Mouse (Mus musculus) forebrain, embryonic 14.5 days (tissue): ENCODE results near the gene S1pr4. TPM values are rescaled to one million over a fixed set of nuclear protein-coding genes. Genes with fewer than 3 reads are reported as not detected.

Source experiments
- ATAC-seq: fragments of 200-750 bp; cut with Nextera tagmentation; 2 replicates; pipeline ENCODE4 v1.8.0; 2017; ENCODE audit warnings: mild to moderate bottlenecking, moderate library complexity
- DNase-seq: peaks from one replicate; pipeline ENCODE4 v3.0.0-alpha.2; 2015; ENCODE audit warnings: low spot score
- H3K27ac ChIP-seq: fragments of 300-500 bp; sonication (generic); 2 replicates; pipeline ENCODE4 v1.5.1; 2014; ENCODE audit warnings: low read depth, mild to moderate bottlenecking, control low read depth, low read length, moderate library complexity
- H3K27me3 ChIP-seq: fragments of 300-500 bp; sonication (generic); replicated peaks from 2 replicates; pipeline ENCODE4 v1.6.1; 2014; ENCODE audit warnings: low read length, control low read depth, mixed read lengths; ENCODE audit not compliant: control insufficient read depth, insufficient read depth
- H3K36me3 ChIP-seq: fragments of 300-500 bp; sonication (generic); 2 replicates; pipeline ENCODE4 v1.6.1; 2014; ENCODE audit warnings: low read length, control low read depth; ENCODE audit not compliant: control insufficient read depth, insufficient read depth
- H3K4me1 ChIP-seq: fragments of 300-500 bp; sonication (generic); 2 replicates; pipeline ENCODE4 v1.6.1; 2014; ENCODE audit warnings: antibody characterized with exemption, low read length, control low read depth; ENCODE audit not compliant: control insufficient read depth, insufficient read depth
- H3K4me2 ChIP-seq: fragments of 300-500 bp; sonication (generic); 2 replicates; pipeline ENCODE4 v1.6.1; 2014; ENCODE audit warnings: mild to moderate bottlenecking, control low read depth, low read length
- H3K4me3 ChIP-seq: fragments of 300-500 bp; sonication (generic); 2 replicates; pipeline ENCODE4 v1.5.1; 2014; ENCODE audit warnings: low read depth, low read length, control low read depth
- H3K9ac ChIP-seq: fragments of 300-500 bp; sonication (generic); 2 replicates; pipeline ENCODE4 v1.6.1; 2014; ENCODE audit warnings: mild to moderate bottlenecking, low read length, control low read depth, moderate library complexity
- H3K9me3 ChIP-seq: fragments of 300-500 bp; sonication (generic); replicated peaks from 2 replicates; pipeline ENCODE4 v1.6.1; 2016; ENCODE audit warnings: low read length, control low read depth, mixed read lengths; ENCODE audit not compliant: control insufficient read depth
- WGBS: fragments of 180-500 bp; shearing (Covaris S2); extraction: QIAGEN DNeasy Blood & Tissue Kit; methylation state at CpG from one replicate; pipeline ENCODE4 v1.1.7; 2014; 5-methylcytosine and 5-hydroxymethylcytosine counted together
- polyA plus RNA-seq: library from polyadenylated mRNA; unstranded; fragments of >200 nt; fragmentation: Nextera tagmentation; extraction: Ambion mirVana; gene quantifications from 2 replicates; pipeline ENCODE4 v1.2.1, GENCODE M21; 2014

The S1pr4 gene
- polyA plus RNA-seq, 1 experiment from 2014 or later: 0.53 TPM

- H3K4me1 ChIP-seq: no peaks in the 10 kb centered on the region
- 82% methylated on average over 6 of the region's 6 CpGs for WGBS
- DNase-seq: no peak
Observed at GRCm38 (mm10) chr10:81458267-81458666, 41.7 kb downstream of the S1pr4 start.

GRCm38 (mm10) chr10:81457624-81458023 is 42.3 kb downstream of the S1pr4 start:
- no peak overlapping the region for H3K27ac ChIP-seq
- no peak overlapping the region for H3K4me2 ChIP-seq
- WGBS: 88% methylated on average over 8 of the region's 8 CpGs
- no peak overlapping the region for H3K9ac ChIP-seq
- no peak overlapping the region for H3K4me3 ChIP-seq
- no peaks in the 10 kb centered on the region for H3K9me3 ChIP-seq
- peaks cover 55% of the 10 kb centered on the region for H3K27me3 ChIP-seq
- H3K4me1 ChIP-seq: no peaks in the 10 kb centered on the region
- DNase-seq (no peak), ATAC-seq (no peak)
- peaks cover 7% of the 10 kb centered on the region for H3K36me3 ChIP-seq

More at GRCm38 (mm10) chr10:81458267-81458666, 41.7 kb downstream of the S1pr4 start:
- no peak overlapping the region for H3K4me3 ChIP-seq
- H3K9ac ChIP-seq: no peak overlapping the region
- no peak overlapping the region for H3K4me2 ChIP-seq
- ATAC-seq: no peak
- no peaks in the 10 kb centered on the region for H3K9me3 ChIP-seq
- H3K27me3 ChIP-seq: peaks cover 55% of the 10 kb centered on the region
- H3K27ac ChIP-seq: no peak overlapping the region
- H3K36me3 ChIP-seq: peaks cover 7% of the 10 kb centered on the region

GRCm38 (mm10) chr10:81456983-81457563 is 42.9 kb downstream of the S1pr4 start:
- Histone ChIP-seq H3K4me3 (no peak overlapping the region), H3K9me3 (no peaks in the 10 kb centered on the region), H3K36me3 (peaks cover 4% of the 10 kb centered on the region), H3K4me2 (no peak overlapping the region), H3K27me3 (peaks cover 55% of the 10 kb centered on the region), H3K27ac (no peak overlapping the region), H3K4me1 (no peaks in the 10 kb centered on the region), H3K9ac (no peak overlapping the region)
- ATAC-seq (no peak), DNase-seq (no peak)
- 55% methylated on average over 12 of the region's 12 CpGs for WGBS

GRCm38 (mm10) chr10:81455181-81455895 is 44.6 kb downstream of the S1pr4 start, which contains the start of gene Nfic:
Gene Nfic, minus strand, starts transcription at chr10:81455635.
- WGBS: 64% methylated on average over 28 of the region's 28 CpGs
- no peak within 1 kb of the TSS for H3K4me3 ChIP-seq
- H3K9me3 ChIP-seq: no peaks in the 10 kb centered on the region
- H3K27ac ChIP-seq: no peak within 1 kb of the TSS
- no peak for ATAC-seq
- H3K4me1 ChIP-seq: no peaks in the 10 kb centered on the region
- H3K9ac ChIP-seq: no peak within 1 kb of the TSS
- peaks cover 59% of the 10 kb centered on the region for H3K27me3 ChIP-seq
- H3K36me3 ChIP-seq: no peaks in the 10 kb centered on the region
- no peak within 1 kb of the TSS for H3K4me2 ChIP-seq
- DNase-seq: no peak

- ATAC-seq (no peak), DNase-seq (no peak)
- 84% methylated on average over 2 of the region's 2 CpGs for WGBS
Observed at GRCm38 (mm10) chr10:81454106-81454505, 45.8 kb downstream of the S1pr4 start.

GRCm38 (mm10) chr10:81452947-81453288 is 47.0 kb downstream of the S1pr4 start:
- no peak for ATAC-seq
- Histone ChIP-seq H3K9me3 (no peaks in the 10 kb centered on the region), H3K4me3 (no peak overlapping the region), H3K9ac (no peak overlapping the region), H3K4me1 (no peaks in the 10 kb centered on the region), H3K36me3 (no peaks in the 10 kb centered on the region), H3K27me3 (peaks cover 51% of the 10 kb centered on the region), H3K4me2 (no peak overlapping the region), H3K27ac (no peak overlapping the region)
- DNase-seq: no peak
- 4% methylated on average over 14 of the region's 14 CpGs for WGBS

More at GRCm38 (mm10) chr10:81454106-81454505, 45.8 kb downstream of the S1pr4 start:
- no peak overlapping the region for H3K9ac ChIP-seq
- no peak overlapping the region for H3K4me2 ChIP-seq
- no peak overlapping the region for H3K27ac ChIP-seq
- peaks cover 53% of the 10 kb centered on the region for H3K27me3 ChIP-seq
- no peaks in the 10 kb centered on the region for H3K9me3 ChIP-seq
- no peaks in the 10 kb centered on the region for H3K36me3 ChIP-seq
- H3K4me3 ChIP-seq: no peak overlapping the region
- no peaks in the 10 kb centered on the region for H3K4me1 ChIP-seq

- peaks cover 51% of the 10 kb centered on the region for H3K27me3 ChIP-seq
- DNase-seq (no peak), ATAC-seq (no peak)
- 10% methylated on average over 36 of the region's 36 CpGs for WGBS
- no peaks in the 10 kb centered on the region for H3K4me1 ChIP-seq
- no peak overlapping the region for H3K4me2 ChIP-seq
- H3K9ac ChIP-seq: no peak overlapping the region
- no peak overlapping the region for H3K4me3 ChIP-seq
- no peaks in the 10 kb centered on the region for H3K36me3 ChIP-seq
- H3K27ac ChIP-seq: no peak overlapping the region
- H3K9me3 ChIP-seq: no peaks in the 10 kb centered on the region
Observed at GRCm38 (mm10) chr10:81452237-81452946, 47.5 kb downstream of the S1pr4 start.

GRCm38 (mm10) chr10:81451365-81451745 is 48.6 kb downstream of the S1pr4 start:
- Histone ChIP-seq H3K4me1 (no peaks in the 10 kb centered on the region), H3K4me2 (no peak overlapping the region), H3K4me3 (no peak overlapping the region), H3K27ac (no peak overlapping the region), H3K27me3 (peaks cover 51% of the 10 kb centered on the region), H3K36me3 (no peaks in the 10 kb centered on the region), H3K9me3 (no peaks in the 10 kb centered on the region), H3K9ac (no peak overlapping the region)
- ATAC-seq (no peak), DNase-seq (no peak)
- WGBS: 70% methylated on average over 6 of the region's 6 CpGs
